Mouse (Mus musculus) bone marrow macrophage, adult 2 months (primary cell): Measurements from ENCODE around the gene Tmem80. TPM values are rescaled to one million over a fixed set of nuclear protein-coding genes. Genes with fewer than 3 reads are reported as not detected.

Experiments
- H3K27ac ChIP-seq: 2 replicates; pipeline ENCODE4 v1.5.1; 2012; ENCODE audit warnings: low read depth, low read length; ENCODE audit not compliant: insufficient read depth
- H3K4me1 ChIP-seq: 2 replicates; pipeline ENCODE4 v1.6.1; 2012; ENCODE audit warnings: low read length; ENCODE audit not compliant: control insufficient read depth, insufficient read depth
- H3K4me3 ChIP-seq: 2 replicates; pipeline ENCODE4 v1.5.1; 2012; ENCODE audit warnings: mild to moderate bottlenecking, low read length, moderate library complexity; ENCODE audit not compliant: insufficient read depth
- CTCF ChIP-seq: IDR thresholded peaks from 2 replicates; pipeline ENCODE4 v1.5.1; 2012; ENCODE audit warnings: low read depth, mild to moderate bottlenecking, low read length, moderate library complexity
- POLR2A ChIP-seq: IDR thresholded peaks from 2 replicates; pipeline ENCODE4 v1.6.1; 2012; ENCODE audit warnings: mild to moderate bottlenecking, low read depth, low read length, borderline replicate concordance
- polyA plus RNA-seq: library from polyadenylated mRNA; stranded (reverse); fragments of >200 nt; gene quantifications from 2 replicates; pipeline ENCODE4 v1.2.4, GENCODE M21; 2012; ENCODE audit not compliant: missing spikeins, insufficient read depth, insufficient read length

Gene Tmem80
- polyA plus RNA-seq, 1 experiment: 29.8 TPM

DNA sequence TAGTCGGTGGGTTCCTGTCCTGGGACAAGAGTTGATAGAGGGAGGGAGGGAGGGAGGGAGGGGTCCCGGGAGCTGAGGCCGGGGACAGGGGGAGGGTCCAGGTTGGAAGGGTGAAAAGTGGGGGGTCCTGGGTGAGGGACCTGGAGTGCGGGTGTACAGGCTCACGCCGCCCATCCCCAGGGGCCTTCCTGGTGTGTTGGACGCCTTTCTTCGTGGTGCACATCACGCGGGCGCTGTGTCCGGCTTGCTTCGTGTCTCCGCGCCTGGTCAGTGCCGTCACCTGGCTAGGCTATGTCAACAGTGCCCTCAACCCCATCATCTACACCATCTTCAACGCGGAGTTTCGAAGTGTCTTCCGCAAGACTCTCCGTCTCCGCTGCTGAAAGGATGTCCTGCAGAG, 33.1 kb upstream of the Tmem80 start:
- H3K4me1 ChIP-seq: no peaks in the 10 kb centered on the region
- H3K4me3 ChIP-seq: peak overlapping the region; percentile 25
- no peak for TF ChIP-seq POLR2A
- no peak for TF ChIP-seq CTCF
- no peak overlapping the region for H3K27ac ChIP-seq

- no peak overlapping the region for H3K4me3 ChIP-seq
- H3K27ac ChIP-seq: no peak overlapping the region
- TF ChIP-seq CTCF (no peak), POLR2A (no peak)
- H3K4me1 ChIP-seq: no peaks in the 10 kb centered on the region
Observed at GRCm38 (mm10) chr7:141297926-141298650, 29.5 kb upstream of the Tmem80 start.

GRCm38 (mm10) chr7:141299175-141299574, 28.4 kb upstream of the Tmem80 start:
- no peak overlapping the region for H3K27ac ChIP-seq
- no peaks in the 10 kb centered on the region for H3K4me1 ChIP-seq
- no peak overlapping the region for H3K4me3 ChIP-seq
- no peak for TF ChIP-seq POLR2A
- TF ChIP-seq CTCF: no peak

- Histone ChIP-seq H3K27ac (no peak overlapping the region), H3K4me1 (no peaks in the 10 kb centered on the region), H3K4me3 (no peak overlapping the region)
- TF ChIP-seq POLR2A (no peak), CTCF (no peak)
Observed at GRCm38 (mm10) chr7:141301386-141301785, 26.2 kb upstream of the Tmem80 start.

- no peak overlapping the region for H3K27ac ChIP-seq
- H3K4me3 ChIP-seq: no peak overlapping the region
- H3K4me1 ChIP-seq: no peaks in the 10 kb centered on the region
- TF ChIP-seq CTCF (no peak), POLR2A (no peak)
Observed at GRCm38 (mm10) chr7:141302702-141303268, 24.8 kb upstream of the Tmem80 start.

DNA sequence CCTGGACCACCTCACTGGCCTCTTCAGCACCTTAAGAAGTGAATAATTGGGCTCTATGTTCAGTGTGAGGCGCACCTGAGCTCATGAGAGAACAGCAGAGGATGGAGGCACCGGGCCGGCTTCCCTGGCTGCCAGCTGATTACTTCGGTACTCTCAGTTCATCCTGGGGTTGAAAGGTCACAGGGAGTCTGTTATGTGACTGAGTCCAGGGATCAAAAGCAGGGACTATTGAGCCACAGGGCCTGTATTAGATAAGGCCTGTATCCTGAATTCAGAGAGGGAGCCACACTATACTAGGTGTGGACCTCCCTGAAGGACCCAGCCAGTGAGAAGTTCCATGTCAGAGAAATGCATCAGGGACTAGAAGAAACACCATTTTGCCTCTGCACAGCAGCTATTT, 23.0 kb upstream of the Tmem80 start:
- no peak for TF ChIP-seq POLR2A
- no peak for TF ChIP-seq CTCF

DNA sequence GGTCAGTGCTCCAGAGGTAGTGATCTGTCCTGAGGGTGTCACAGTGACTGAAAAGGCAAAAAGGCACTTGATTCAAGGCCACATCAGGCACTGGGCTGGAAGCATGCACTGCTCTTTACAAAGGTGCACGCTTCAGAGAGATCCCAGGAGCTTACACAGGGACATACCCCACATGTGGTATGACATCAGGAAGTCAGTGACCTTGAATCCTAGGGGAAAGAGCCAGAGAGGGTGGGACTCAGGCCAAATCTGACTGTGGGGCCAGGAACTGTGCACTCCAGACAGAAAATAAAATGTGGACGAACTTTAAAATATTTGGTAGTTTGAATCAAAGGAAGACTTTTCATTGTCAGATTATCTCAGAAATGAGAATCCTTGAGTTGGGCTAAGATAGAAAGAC, 13.1 kb upstream of the Tmem80 start:
- no peak overlapping the region for H3K27ac ChIP-seq
- H3K4me1 ChIP-seq: peaks cover 12% of the 10 kb centered on the region
- TF ChIP-seq CTCF (no peak), POLR2A (no peak)
- no peak overlapping the region for H3K4me3 ChIP-seq

More for the DNA sequence above, 23.0 kb upstream of the Tmem80 start:
- Histone ChIP-seq H3K27ac (no peak overlapping the region), H3K4me1 (peaks cover 13% of the 10 kb centered on the region), H3K4me3 (no peak overlapping the region)

DNA sequence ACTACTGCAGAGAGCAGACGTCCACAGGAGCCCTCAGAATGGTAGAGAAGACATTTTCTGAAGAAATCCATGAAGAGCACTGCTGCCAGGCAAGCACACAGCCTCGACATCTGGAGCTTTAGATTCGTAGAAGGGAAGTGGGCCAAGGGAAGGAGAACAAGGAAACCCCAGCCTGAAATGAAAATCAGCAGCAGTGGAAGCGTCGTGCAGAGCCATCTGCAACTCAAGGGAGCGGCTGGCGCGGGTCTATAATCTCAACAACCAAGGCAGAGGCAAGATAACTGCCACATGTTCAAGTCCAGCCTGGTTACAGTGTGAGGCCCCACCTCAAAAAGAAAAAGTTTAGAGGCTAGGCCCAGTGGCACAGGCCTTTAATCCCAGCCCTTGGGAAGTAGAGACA, 12.5 kb upstream of the Tmem80 start:
- Histone ChIP-seq H3K27ac (no peak overlapping the region), H3K4me3 (no peak overlapping the region), H3K4me1 (peaks cover 7% of the 10 kb centered on the region)
- TF ChIP-seq CTCF (no peak), POLR2A (no peak)

DNA sequence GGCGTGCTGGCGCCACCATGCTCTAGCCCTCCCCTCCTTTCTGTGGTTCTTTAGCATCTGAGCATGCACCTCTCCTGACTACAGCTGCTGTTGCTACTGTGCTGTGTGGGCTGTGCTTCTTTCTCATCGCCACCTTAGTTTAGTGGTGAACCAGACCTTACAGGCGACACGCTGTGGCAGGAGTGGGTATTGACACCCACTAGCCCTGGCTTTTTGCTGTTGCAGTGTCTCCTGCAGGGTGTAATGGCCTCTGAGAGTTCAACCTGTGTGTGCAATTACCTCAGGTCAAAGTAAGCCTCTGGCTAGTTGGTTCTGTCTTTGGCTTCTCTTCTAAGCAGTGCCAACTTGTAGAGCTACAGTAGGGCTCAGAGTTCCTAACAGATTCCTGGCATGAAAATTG, 11.6 kb upstream of the Tmem80 start:
- H3K4me1 ChIP-seq: peaks cover 7% of the 10 kb centered on the region
- no peak overlapping the region for H3K27ac ChIP-seq
- no peak overlapping the region for H3K4me3 ChIP-seq
- TF ChIP-seq POLR2A (no peak), CTCF (no peak)

DNA sequence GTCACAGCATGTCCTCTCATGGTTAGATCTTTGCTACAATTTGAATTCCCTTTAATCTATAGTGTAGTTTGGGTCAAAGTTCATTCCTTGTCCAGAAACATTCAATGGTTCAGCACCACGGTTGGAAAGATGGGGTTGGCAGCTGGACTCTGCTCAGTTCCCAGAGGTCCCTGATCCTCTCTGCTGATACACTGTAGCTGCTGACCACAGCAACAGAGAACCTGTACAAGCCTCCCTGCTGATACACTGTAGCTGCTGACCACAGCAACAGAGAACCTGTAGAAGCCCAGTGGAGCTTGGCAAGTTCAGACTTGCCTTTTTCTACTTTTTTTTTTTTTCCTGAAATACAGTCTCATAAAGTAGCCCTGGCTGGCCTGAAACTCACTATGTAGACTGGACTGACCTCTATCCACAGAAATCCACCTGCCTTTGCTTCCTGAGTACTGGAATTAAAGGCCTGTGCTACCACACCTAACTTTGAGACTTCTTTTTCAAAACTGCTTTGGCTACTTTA, 9.9 kb upstream of the Tmem80 start:
- Histone ChIP-seq H3K4me3 (no peak overlapping the region), H3K4me1 (peaks cover 7% of the 10 kb centered on the region), H3K27ac (no peak overlapping the region)
- TF ChIP-seq POLR2A: no peak
- TF ChIP-seq CTCF: no peak
